Mouse (Mus musculus) embryonic fibroblast, embryonic 13.5 days (primary cell): ENCODE results near the gene Sf3a1. TPM values are rescaled to one million over a fixed set of nuclear protein-coding genes. Genes with fewer than 3 reads are reported as not detected.
"Not testable (repeated sequence)": the region's sequence is repeated elsewhere in the genome, so short reads cannot be mapped to it uniquely, and the experiment has no call there.

Experiments used
- H3K27ac ChIP-seq: 2 replicates; pipeline ENCODE4 v1.5.1; 2012; ENCODE audit warnings: low read length, control low read depth, inconsistent platforms; ENCODE audit not compliant: insufficient read depth
- H3K4me1 ChIP-seq: 2 replicates; pipeline ENCODE4 v1.6.1; 2011; ENCODE audit warnings: low read length; ENCODE audit not compliant: control insufficient read depth, insufficient read depth
- H3K4me3 ChIP-seq: 2 replicates; pipeline ENCODE4 v1.5.1; 2011; ENCODE audit warnings: mild to moderate bottlenecking, control low read depth, low read length; ENCODE audit not compliant: insufficient read depth
- CTCF ChIP-seq: IDR thresholded peaks from 2 replicates; pipeline ENCODE4 v1.5.1; 2011; ENCODE audit warnings: mild to moderate bottlenecking, control low read depth, low read length, moderate library complexity, borderline replicate concordance; ENCODE audit not compliant: insufficient read depth
- POLR2A ChIP-seq: IDR thresholded peaks from 2 replicates; pipeline ENCODE4 v1.6.1; 2011; ENCODE audit warnings: low read depth, mild to moderate bottlenecking, control low read depth, low read length, moderate library complexity
- polyA plus RNA-seq: library from polyadenylated mRNA; stranded (reverse); fragments of >200 nt; gene quantifications from 2 replicates; pipeline ENCODE4 v1.2.4, GENCODE M21; 2011; ENCODE audit warnings: low read depth; ENCODE audit not compliant: missing spikeins, insufficient read length

Sf3a1 gene
- 42.5 and 46.8 TPM in 2 replicates for polyA plus RNA-seq

- H3K4me1 ChIP-seq, result peaks cover 8% of the 10 kb centered on the region
- peak within 1 kb of the TSS; percentile 91 for H3K4me3 ChIP-seq
- TF ChIP-seq CTCF (no peak), POLR2A (peak; percentile 76)
- peak within 1 kb of the TSS; percentile 80 for H3K27ac ChIP-seq
Measured at GRCm38 (mm10) chr11:4159808-4160708, at the start of gene Sf3a1, which contains the start of gene Ccdc157. Gene Sf3a1, plus strand, starts transcription at chr11:4160350. Gene Ccdc157, minus strand, starts transcription at chr11:4160293.

GRCm38 (mm10) chr11:4112033-4112432 is 48.1 kb upstream of the Sf3a1 start:
- Histone ChIP-seq H3K4me3 (no peak overlapping the region), H3K4me1 (no peaks in the 10 kb centered on the region), H3K27ac (no peak overlapping the region)
- no peak for TF ChIP-seq POLR2A
- no peak for TF ChIP-seq CTCF

- TF ChIP-seq CTCF, result no peak
- no peak for TF ChIP-seq POLR2A
- no peak overlapping the region for H3K27ac ChIP-seq
- no peak overlapping the region for H3K4me3 ChIP-seq
- H3K4me1 ChIP-seq, result no peaks in the 10 kb centered on the region
Measured at GRCm38 (mm10) chr11:4112861-4113260, 47.3 kb upstream of the Sf3a1 start.

GRCm38 (mm10) chr11:4113496-4113895 is 46.7 kb upstream of the Sf3a1 start:
- H3K4me1 ChIP-seq, result no peaks in the 10 kb centered on the region

GRCm38 (mm10) chr11:4113970-4114369 is 46.2 kb upstream of the Sf3a1 start:
- H3K4me3 ChIP-seq, result no peak overlapping the region
- TF ChIP-seq POLR2A (no peak), CTCF (no peak)

More at GRCm38 (mm10) chr11:4113496-4113895, 46.7 kb upstream of the Sf3a1 start:
- no peak overlapping the region for H3K4me3 ChIP-seq
- no peak for TF ChIP-seq CTCF
- TF ChIP-seq POLR2A, result no peak
- no peak overlapping the region for H3K27ac ChIP-seq

GRCm38 (mm10) chr11:4114541-4114940 is 45.6 kb upstream of the Sf3a1 start:
- not testable (repeated sequence) for H3K4me3 ChIP-seq, H3K27ac ChIP-seq, H3K4me1 ChIP-seq

More at GRCm38 (mm10) chr11:4113970-4114369, 46.2 kb upstream of the Sf3a1 start:
- H3K27ac ChIP-seq, result no peak overlapping the region
- no peaks in the 10 kb centered on the region for H3K4me1 ChIP-seq

- TF ChIP-seq POLR2A (no peak), CTCF (no peak)
- no peaks in the 10 kb centered on the region for H3K4me1 ChIP-seq
- H3K27ac ChIP-seq, result no peak overlapping the region
- no peak overlapping the region for H3K4me3 ChIP-seq
Measured at GRCm38 (mm10) chr11:4115407-4115806, 44.7 kb upstream of the Sf3a1 start.

GRCm38 (mm10) chr11:4116458-4117141 is 43.5 kb upstream of the Sf3a1 start:
- Histone ChIP-seq H3K4me3 (no peak overlapping the region), H3K27ac (no peak overlapping the region), H3K4me1 (no peaks in the 10 kb centered on the region)
- TF ChIP-seq POLR2A (no peak), CTCF (no peak)

GRCm38 (mm10) chr11:4117372-4118071 is 42.6 kb upstream of the Sf3a1 start:
- Histone ChIP-seq H3K4me1 (no peaks in the 10 kb centered on the region), H3K4me3 (peak overlapping the region; percentile 60), H3K27ac (no peak overlapping the region)
- TF ChIP-seq POLR2A (no peak), CTCF (no peak)
